Mouse (Mus musculus) heart, postnatal 10 days (tissue): ENCODE results near the gene Taok1. TPM values are rescaled to one million over a fixed set of nuclear protein-coding genes. Genes with fewer than 3 reads are reported as not detected.

Experiments
- DNase-seq, 2 experiments: peaks; one replicate each; pipeline ENCODE4 v3.0.0; 2021
- intact Hi-C: fragments of 180-260 bp; cut with DNase I; formaldehyde crosslinking; loops from one replicate; pipeline ENCODE4 v1.15.1; 2025
- total RNA-seq, 2 experiments: library from RNA; stranded (reverse); gene quantifications; 2 replicates each; pipeline ENCODE4 v1.2.3; 2021

Gene Taok1
- total RNA-seq, 2 experiments from 2014 or later: 64.3 to 67.1 TPM

DNA sequence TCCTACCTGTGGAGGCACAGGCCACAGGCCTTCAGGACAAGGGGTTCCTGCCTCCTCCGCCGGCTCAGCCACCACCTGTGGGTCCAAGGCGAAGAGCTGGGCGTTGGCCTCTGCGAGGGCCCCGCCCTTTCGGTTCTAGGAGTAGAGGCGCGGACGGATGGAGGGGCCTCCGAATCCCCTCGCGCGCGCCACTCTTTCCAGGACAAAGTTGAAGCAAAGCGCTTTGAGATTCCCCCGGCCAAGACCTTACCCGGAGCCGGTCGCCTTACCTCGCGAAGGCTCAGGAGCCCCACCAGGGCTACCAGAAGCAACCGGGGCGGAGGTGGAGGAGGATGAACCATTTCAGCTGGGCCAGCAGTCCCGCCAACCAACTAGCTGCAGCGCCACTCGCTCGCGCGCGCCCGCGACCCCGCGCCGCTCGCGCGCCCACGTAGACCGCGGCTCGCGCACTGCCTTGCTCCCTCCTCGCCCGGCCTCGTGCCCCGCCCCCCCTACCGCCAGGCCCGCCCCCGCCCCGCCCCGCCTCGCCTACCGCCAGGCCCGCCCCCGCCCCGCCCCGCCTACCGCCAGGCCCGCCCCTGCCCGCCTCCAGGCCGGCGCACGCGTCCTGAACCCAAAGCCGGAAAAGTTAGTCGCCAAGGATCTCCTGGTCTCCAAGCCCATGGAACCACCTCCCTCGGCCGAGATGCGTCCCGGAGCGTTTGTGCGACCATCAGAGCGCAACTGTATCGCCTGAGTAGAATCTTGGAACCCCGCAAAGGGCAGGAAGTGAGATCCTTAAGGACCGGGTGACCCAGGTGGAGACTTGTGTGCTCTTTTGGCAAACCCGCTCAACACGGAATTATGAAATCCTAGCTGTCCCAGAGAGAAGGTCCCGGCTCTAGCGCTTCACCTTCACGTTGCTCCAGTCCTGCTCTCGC lies 94.5 kb downstream of the Taok1 start:
- intact Hi-C loops: no loop called here
- DNase-seq: peak; percentile 91 to 92

DNA sequence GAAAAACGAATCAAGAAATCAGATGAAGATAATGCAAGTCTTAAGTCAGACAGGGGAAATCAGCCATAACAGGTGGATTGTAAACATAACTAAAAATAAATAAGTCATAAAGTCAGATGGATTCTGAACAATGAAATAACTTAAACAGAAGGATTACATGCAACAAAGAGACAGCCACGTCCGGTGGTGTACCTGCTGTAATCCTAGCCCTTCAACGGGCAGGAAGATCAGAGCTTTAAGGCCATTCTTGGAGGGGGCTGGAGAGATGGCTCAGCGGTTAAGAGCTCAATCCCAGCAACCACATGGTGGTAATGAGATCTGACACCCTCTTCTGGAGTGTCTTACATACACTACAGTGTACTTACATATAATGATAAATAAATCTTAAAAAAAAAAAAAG lies 96.3 kb downstream of the Taok1 start:
- DNase-seq: no peak
- intact Hi-C loops: no loop called here

DNA sequence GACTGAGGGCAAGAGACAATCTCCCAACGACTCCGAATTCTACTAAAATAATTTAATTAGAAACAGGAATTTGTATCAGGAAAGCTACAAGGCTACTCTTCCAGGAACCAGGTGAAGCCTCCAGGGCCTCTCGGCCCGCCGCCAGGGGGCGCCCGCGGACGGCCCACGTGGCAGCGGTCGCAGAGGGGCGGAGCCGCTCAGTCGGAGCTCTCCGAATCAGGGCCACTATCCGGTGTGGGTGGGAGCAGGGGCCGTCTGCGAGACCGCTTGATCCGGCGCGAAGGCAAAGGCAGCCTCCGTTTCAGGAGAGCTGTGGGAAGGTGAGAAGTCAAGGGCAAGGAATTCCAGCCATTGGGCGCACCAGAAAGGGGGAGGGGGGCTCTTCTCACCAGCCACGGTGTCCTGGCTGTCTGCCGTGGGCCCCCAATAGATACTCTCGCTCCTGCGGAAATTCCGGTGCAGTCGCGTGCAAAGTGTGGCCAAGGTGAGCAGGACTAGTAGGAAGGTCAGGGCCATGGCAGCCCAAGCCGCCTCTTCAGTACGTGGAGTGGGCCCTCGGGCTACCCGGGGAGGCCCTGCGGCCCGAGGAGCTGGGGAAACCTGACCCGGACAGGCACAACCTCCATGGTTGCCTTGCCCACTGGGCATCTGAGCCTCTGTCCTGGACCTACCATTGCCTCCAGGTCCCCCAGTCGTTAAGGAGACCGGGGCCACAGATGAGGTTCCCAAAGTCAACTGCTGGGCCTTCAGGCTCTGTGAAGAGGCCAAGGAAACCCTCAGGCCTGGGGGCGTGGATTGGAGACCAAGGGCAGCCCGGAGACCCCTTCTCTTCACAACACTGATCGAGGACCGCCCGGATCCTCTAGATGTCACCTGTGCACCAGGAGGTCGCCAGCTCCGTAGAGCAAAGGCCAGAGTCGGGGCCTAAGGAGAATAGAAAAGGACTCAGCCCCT lies 99.3 kb downstream of the Taok1 start:
- peak; percentile 89 to 92 for DNase-seq
- intact Hi-C loops: loop anchor here (5.0 kb wide), 1 partner anchor 119 kb away; no protein-coding TSS in a partner anchor

DNA sequence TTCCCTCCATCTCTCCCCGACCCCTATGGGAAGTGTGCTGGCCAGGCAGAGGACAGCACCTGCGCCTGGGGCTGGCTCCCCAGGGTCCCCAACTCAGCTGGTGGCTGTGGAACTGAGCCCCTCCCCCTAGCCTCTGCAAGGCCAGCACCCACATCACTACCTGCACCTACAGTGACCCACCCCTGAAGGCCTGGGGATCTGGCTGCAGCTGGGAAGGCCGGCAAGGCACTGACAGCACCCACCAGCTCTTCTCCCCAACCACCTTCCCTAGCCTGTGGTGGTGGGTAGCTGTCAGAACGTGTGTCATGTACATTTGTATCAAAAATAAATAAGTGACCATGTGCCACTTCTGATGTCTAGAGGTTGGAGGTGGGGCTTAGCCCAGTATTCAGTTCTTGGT lies 100.2 kb downstream of the Taok1 start:
- intact Hi-C loops: loop anchor here (5.0 kb wide), 1 partner anchor 120 kb away; no protein-coding TSS in a partner anchor
- no peak for DNase-seq

DNA sequence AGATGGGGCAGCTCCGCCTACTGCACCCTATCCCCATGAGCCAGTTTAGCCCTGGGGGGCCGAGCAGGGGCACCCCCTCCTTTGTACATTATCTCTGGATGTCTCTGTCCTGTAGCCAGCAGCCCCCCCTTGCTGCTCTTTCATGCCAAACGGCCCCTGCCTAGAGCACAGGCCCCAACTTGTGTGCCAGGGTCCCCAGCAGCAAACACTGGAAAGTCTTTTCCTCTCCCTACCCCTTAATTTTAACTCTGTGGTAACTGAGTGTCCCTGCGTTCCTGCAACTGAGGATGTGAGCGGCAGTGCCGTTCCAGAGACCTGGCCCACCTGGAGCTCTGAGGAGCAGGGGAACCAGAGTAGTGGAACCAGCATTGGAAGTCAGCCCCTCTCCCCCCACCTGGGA lies 100.7 kb downstream of the Taok1 start:
- intact Hi-C loops: loop anchor here (5.0 kb wide), 1 partner anchor 120 kb away; no protein-coding TSS in a partner anchor
- no peak for DNase-seq

DNA sequence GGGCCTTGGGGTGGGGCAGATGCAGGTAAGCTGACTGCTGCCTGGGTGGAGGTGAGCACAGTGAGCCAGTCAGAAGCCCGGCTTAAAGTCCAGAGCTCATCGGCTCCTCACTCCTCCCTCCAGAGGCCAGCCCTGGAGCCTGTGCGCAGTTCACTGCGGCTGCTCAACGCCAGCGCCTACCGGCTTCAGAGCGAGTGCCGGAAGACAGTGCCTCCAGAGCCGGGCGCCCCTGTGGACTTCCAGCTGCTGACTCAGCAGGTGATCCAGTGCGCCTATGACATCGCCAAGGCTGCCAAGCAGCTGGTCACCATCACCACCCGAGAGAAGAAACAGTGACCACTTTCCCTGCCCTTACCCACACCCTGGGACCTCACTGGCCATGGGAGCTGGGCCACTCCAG lies 101.3 kb downstream of the Taok1 start:
- DNase-seq: no peak
- intact Hi-C loops: loop anchor here (5.0 kb wide), 1 partner anchor 121 kb away; no protein-coding TSS in a partner anchor

DNA sequence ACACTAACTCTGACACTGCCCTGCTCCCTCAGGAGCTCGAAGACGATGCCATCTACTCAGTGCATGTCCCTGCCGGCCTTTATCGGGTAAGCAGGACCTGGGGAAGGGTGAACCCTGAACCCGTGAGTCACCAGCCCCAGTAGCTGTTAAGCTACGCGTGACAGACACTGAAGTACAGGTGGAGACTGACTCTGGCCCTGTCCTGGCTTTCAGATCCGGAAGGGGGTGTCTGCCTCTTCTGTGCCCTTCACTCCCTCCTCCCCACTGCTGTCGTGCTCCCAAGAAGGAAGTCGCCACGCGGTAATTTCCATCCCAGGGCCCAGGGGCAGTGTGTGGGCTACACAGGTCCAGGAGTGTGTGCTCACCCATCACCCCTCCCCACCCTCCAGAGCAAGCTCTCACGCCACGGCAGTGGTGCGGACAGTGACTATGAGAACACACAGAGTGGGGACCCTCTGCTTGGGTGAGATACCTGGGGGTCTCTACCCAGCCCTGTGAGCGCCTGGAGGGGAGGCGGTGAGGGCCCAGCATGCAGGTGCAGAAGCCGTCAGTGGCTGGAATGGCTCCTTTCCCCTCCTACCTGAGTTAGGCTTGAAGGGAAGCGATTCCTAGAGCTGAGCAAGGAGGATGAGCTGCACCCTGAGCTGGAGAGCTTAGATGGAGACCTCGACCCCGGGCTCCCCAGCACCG lies 102.2 kb downstream of the Taok1 start:
- no peak for DNase-seq
- intact Hi-C loops: loop anchor here (5.0 kb wide), 1 partner anchor 122 kb away; no protein-coding TSS in a partner anchor

DNA sequence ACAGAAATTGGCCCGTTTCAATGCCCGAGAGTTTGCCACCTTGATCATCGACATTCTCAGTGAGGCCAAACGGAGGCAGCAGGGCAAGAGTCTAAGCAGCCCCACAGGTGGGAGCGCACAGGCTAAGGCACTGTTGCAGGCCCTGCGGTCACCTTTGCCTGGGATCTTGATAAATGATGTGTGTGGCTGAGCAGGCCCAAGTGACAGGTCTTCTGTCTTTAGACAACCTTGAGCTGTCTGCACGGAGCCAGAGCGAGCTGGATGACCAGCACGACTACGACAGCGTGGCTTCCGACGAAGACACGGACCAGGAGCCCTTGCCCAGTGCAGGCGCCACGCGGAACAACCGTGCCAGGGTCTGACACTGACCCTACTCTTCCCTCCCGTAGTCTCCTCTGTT lies 103.2 kb downstream of the Taok1 start:
- intact Hi-C loops: no loop called here
- DNase-seq: no peak

DNA sequence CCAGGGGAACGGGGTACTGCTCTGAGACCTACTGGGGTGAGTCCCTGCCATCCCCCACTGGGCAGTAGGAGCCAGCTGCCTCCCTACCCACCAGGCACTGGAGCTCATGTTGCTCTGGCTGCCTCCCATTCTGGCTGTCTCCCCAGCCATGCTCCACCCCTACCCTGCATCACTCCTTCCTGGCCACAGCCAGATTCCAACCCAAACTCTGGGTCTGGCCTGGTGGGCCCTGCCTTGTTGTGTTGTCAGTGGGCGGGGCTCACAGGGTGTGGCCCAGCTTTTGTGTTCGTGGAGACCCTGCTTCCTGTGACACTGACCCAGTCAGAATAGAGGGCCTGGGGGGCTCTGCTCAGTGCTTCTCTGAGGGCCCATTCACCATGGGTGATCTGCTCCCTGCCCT lies 104.1 kb downstream of the Taok1 start:
- DNase-seq: peak; percentile 60 to 69
- intact Hi-C loops: no loop called here

DNA sequence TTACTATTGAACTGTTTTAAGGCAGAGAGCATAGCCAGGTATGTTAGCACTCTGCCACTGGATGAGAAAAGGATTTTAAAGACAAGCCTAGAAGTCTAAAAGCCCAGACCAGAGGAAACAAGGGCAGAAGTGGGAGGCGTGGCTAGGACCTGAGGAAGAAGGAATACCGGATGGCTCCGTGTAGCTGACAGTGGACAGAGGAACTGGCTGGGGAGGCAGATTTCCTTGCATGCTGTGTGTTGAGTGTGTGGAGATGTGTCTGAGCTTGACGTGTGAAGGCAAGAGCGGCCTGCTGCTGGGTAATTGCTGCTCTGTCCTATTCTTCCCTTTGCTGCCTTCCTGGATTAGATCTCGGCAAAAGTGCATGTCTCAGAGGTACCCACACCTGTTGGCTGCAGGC lies 105.1 kb downstream of the Taok1 start:
- intact Hi-C loops: no loop called here
- DNase-seq: no peak

DNA sequence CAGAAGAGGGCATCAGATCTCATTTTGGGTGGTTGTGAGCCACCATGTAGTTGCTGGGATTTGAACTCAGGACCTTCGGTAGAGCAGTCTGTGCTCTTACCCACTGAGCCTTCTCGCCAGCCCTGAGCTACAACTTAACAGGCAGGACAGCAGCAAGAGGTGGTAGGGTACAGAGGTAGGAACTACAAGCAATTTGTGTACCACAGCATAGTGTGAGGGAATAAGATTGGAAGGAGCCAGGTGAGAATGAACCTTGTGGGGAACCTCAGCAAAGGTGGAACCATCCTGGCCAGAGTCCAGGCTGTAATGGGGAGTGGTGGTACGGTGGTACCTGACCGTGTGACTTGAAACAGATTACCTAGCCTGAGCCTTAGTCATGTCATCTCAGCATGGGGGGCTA lies 105.6 kb downstream of the Taok1 start:
- DNase-seq: no peak
- intact Hi-C loops: loop anchor here (1.0 kb wide), 1 partner anchor 11 kb away; no protein-coding TSS in a partner anchor

DNA sequence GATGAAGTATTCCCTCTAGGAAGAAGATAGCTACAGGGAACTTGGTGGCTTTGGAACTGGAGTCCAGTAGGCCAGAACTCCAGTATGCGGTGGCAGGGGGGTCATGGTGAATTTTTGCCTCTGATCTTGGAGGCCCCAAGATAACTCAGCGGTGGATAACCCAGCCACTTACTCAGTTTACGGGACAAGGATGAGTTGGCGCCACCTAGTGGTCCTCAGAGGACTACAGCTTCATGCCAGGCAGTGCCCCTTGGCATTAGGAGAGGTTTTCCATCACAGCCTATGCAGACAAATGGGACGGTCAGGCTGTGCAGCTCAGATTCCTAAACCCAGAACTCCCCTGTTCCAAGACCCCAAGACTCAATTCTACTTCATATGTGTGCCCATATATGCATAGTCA lies 106.2 kb downstream of the Taok1 start:
- DNase-seq: peak; percentile 84 to 87
- intact Hi-C loops: loop anchor here (1.0 kb wide), 1 partner anchor 10 kb away; no protein-coding TSS in a partner anchor

DNA sequence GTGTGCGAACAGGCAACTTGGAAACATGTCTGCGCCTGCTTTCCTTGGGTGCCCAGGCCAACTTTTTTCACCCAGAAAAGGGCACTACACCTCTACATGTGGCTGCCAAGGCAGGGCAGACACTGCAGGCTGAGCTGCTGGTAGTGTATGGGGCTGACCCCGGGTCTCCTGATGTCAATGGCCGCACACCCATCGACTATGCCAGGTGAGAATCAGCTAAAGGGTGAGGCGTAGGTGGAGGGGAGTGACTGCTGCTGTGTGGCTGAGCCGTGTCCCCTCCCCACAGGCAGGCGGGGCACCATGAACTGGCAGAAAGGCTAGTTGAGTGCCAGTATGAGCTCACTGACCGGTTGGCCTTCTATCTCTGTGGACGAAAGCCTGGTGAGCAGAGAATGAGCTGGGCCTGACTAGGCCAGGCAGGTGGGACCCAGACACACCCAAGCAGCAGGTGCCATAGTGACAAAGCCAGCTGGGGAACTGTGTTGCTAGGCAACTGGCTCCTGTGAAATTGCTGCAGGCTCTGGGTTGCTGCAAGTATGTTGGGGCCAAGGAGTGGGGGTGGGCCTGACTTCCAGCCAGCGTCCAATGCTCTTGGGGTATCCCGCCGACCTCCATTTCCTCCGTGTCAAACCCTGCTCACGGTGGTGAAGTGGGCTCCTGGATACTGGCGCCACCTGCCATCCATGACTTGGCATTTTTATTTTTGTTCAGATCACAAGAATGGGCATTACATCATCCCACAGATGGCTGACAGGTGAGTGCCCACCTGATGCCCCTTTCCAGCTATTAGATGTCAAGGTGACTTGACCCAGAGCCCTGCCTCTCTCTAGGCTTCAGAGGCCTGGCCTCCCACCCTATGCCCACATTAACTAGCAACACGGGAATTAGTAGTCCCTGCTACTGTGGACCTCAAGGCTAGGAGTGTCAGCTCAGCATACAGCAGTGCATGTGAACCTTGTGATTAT lies 107.0 kb downstream of the Taok1 start:
- DNase-seq: no peak
- intact Hi-C loops: loop anchor here (1.0 kb wide), 1 partner anchor 9 kb away; no protein-coding TSS in a partner anchor

DNA sequence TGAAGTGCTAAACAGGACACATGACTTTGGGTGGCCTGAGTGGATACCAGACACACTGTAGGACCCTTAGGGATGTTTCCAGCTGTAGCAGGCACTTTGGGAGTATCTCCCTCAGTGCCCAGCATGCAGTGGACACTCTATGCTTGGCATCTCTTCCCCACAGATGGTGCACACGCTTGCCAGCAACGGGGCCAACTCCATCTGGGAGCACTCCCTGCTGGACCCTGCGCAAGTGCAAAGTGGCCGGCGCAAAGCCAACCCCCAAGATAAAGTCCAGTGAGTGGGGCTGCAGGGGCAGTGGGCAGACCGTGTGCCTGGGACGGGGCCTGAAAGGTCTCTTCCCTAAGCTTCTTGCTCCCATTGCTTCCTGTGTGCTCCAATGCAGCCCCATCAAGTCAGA lies 108.3 kb downstream of the Taok1 start:
- intact Hi-C loops: loop anchor here (10.0 kb wide), 1 partner anchor 295 kb away; no protein-coding TSS in a partner anchor
- peak in 1 of 2 experiments; percentile 53 for DNase-seq

DNA sequence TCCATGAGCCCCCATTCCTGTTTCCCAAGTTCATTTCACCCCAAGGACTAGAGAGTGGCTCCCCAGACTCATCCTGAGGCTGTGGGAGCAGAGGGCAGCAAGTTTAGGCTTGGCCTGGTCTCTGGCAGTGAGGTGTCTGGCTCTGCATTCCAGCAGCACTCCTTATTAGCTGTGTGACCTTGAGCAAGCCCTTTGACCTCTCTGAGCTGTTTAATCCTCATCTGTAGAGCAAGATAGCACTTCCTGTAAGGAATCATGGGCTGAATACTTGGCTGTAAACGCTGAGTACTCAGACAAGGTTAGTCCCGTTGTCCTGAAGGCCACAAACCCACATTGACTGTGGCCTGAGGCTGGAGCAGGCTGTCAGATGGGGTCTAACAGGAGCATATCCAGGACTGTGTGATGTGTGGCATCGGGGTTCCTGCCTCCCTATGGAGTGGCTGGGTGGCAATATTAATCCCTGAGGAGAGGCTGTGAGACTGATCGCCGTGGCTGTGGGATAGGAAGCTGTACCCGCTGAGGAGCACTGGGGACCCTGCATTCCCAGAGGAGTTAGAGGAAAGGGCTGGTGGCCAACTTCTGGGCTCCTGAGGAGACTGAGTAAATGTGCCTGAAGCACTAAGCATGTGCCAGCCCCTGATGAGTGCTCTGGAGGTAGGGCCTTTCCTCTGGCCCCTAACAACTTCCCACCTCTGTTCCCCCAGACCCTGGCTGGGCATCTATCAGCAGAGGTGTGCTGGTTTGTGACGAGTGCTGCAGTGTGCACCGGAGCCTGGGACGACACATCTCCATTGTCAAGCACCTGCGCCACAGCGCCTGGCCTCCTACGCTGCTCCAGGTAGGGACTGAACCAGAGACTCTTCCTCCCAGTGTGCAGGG lies 109.1 kb downstream of the Taok1 start:
- intact Hi-C loops: loop anchor here (10.0 kb wide), 1 partner anchor 296 kb away; no protein-coding TSS in a partner anchor
- no peak for DNase-seq

DNA sequence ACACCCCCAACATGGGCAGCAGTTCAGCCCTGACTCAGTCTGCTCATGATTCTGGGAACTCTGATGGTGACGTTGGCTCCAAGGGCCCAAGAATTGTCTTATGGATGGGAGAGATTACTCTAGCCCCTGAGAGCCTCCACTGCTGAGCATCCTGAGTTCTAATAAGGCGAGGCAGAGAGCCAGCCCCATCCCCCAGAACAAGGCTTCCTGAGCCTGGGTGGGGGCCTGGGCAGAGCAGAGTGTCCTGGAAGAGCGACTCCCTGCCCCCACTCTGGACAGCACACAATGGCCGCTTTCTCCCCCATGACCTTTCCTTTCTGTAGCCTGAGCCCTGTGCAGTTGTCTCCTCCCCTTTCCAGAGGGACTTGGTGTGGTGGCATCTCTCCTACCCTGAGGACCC lies 109.8 kb downstream of the Taok1 start:
- DNase-seq: peak; percentile 56 to 66

DNA sequence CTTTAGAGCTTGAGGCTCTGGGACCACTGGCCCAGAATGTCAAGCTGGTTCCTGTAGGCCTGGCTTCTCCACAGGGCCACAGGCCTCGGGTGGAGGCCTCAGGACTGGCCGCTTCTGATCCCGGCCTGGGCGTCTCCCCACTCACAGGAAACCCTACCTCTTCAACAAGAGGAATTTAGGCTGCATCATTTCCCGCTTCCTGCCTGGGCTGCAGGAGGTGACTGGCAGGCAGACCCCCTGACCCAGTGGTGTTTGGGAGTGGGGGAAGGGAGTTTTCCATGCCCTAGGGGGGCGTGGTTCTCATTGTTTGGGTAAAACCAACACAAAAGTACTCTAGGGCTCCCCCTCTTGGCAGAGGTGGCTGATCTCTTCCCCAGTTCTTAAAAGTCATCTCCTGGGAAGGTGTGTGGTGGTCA lies 110.3 kb downstream of the Taok1 start:
- intact Hi-C loops: loop anchor here (10.0 kb wide), 1 partner anchor 297 kb away; no protein-coding TSS in a partner anchor
- DNase-seq: peak; percentile 76 to 84

More for the DNA sequence above, 109.8 kb downstream of the Taok1 start:
- intact Hi-C loops: loop anchor here (10.0 kb wide), 1 partner anchor 297 kb away; no protein-coding TSS in a partner anchor

DNA sequence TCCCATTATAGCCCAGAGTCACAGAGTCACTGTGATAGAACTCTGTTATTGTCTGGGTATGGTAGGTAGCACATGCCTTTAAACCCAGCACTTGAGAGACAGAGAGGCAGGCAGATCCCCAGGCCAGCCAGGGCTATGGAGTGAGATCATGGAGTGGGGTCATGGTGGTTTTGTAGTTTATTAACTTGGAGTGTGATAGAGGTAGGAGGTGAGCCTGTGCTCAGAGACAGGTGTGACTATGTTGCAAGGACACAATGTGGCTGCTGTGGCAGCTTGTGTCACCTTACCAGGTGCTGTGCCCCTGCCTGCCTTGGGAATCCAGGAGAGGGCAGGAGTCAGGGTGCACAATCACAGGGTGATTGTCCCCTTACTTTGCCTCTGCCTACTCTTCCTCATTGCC lies 112.1 kb downstream of the Taok1 start:
- intact Hi-C loops: loop anchor here (10.0 kb wide), 1 partner anchor 299 kb away; no protein-coding TSS in a partner anchor
- no peak for DNase-seq
